Mouse (Mus musculus) heart, adult 11 months (tissue): Measurements from ENCODE around the gene 4933415F23Rik.
"Not testable (repeated sequence)": the region's sequence is repeated elsewhere in the genome, so short reads cannot be mapped to it uniquely, and the experiment has no call there.

Source experiments
- DNase-seq: peaks from one replicate; pipeline ENCODE4 v3.0.0; 2022

4933415F23Rik gene

GRCm38 (mm10) chr1:23102021-23102420 lies at the start of gene 4933415F23Rik:
Gene 4933415F23Rik (minus strand): TSS chr1:23102253.
- no peak for DNase-seq

- no peak for DNase-seq
These were observed 49.7 kb upstream of the 4933415F23Rik start for GRCm38 (mm10) chr1:23151722-23152121.

GRCm38 (mm10) chr1:23146198-23146873 lies 44.3 kb upstream of the 4933415F23Rik start:
- DNase-seq, result peak; percentile 90

- DNase-seq, result no peak
These were observed 39.2 kb upstream of the 4933415F23Rik start for GRCm38 (mm10) chr1:23141121-23141811.

GRCm38 (mm10) chr1:23140530-23140929 lies 38.5 kb upstream of the 4933415F23Rik start:
- DNase-seq, result not testable (repeated sequence)

GRCm38 (mm10) chr1:23120901-23121300 lies 18.8 kb upstream of the 4933415F23Rik start:
- peak; percentile 94 for DNase-seq

- no peak for DNase-seq
These were observed 17.4 kb upstream of the 4933415F23Rik start for GRCm38 (mm10) chr1:23119406-23119805.

GRCm38 (mm10) chr1:23117423-23117822 lies 15.4 kb upstream of the 4933415F23Rik start:
- peak; percentile 94 for DNase-seq

- peak; percentile 97 for DNase-seq
These were observed 7.1 kb upstream of the 4933415F23Rik start for GRCm38 (mm10) chr1:23109191-23109590.

GRCm38 (mm10) chr1:23102881-23103280 lies 828 bp upstream of the 4933415F23Rik start:
- DNase-seq, result no peak

- DNase-seq, result no peak
These were observed 2.3 kb downstream of the 4933415F23Rik start for GRCm38 (mm10) chr1:23099791-23100190.

- DNase-seq, result no peak
These were observed 3.6 kb downstream of the 4933415F23Rik start for GRCm38 (mm10) chr1:23098451-23098850.

GRCm38 (mm10) chr1:23097996-23098395 lies 4.1 kb downstream of the 4933415F23Rik start:
- DNase-seq, result no peak

GRCm38 (mm10) chr1:23067715-23068114 lies 34.3 kb downstream of the 4933415F23Rik start:
- DNase-seq, result no peak

- no peak for DNase-seq
These were observed 37.2 kb downstream of the 4933415F23Rik start for GRCm38 (mm10) chr1:23064717-23065475.

GRCm38 (mm10) chr1:23063946-23064345 lies 38.1 kb downstream of the 4933415F23Rik start:
- DNase-seq, result no peak

- DNase-seq, result peak; percentile 77
These were observed 40.3 kb downstream of the 4933415F23Rik start for GRCm38 (mm10) chr1:23061614-23062373.

GRCm38 (mm10) chr1:23060056-23060455 lies 42.0 kb downstream of the 4933415F23Rik start:
- DNase-seq, result no peak
